33 mouse cellular contexts compared by ENCODE assay signal in genomic region chr9:6277526-6277925, GRCm38 (mm10). TPM values are rescaled to one million over a fixed set of nuclear protein-coding genes. Genes with fewer than 3 reads are reported as not detected.
DNase-seq lines count a peak whose midpoint lies in the region; ATAC-seq and TF ChIP-seq lines count a peak whose summit lies in the region.
"Had no signal": no experiment of that assay in that cellular context is flagged by ENCODE, and none has a peak within 500 bp of the region (broad histone marks: within the 10 kb centered on the region; RNA-seq: fewer than 3 reads in every experiment).

No protein-coding gene starts in this region.

- no peak overlapping the region for H3K4me3 ChIP-seq in kidney, embryonic 15.5 days (replicated peaks)
- no peak overlapping the region for H3K4me3 ChIP-seq in midbrain, embryonic 11.5 days (ENCODE audit: low read depth, low read length)
- H3K4me3 ChIP-seq in midbrain, embryonic 16.5 days (ENCODE audit: low read depth, low read length): no peak overlapping the region
- no peak overlapping the region for H3K4me3 ChIP-seq in embryonic fibroblast, embryonic 13.5 days (ENCODE audit: insufficient read depth, low read length)
- H3K4me3 ChIP-seq: forebrain, embryonic 10.5 days; forebrain, embryonic 13.5 days; gastrocnemius, adult 2 months; hindbrain, embryonic 12.5 days; hindbrain, embryonic 15.5 days had no signal

- no peak overlapping the region for H3K4me2 ChIP-seq in kidney, embryonic 15.5 days
- no peak overlapping the region for H3K4me2 ChIP-seq in midbrain, embryonic 11.5 days
- no peak overlapping the region for H3K4me2 ChIP-seq in midbrain, embryonic 16.5 days (ENCODE audit: low read length)
- H3K4me2 ChIP-seq: forebrain, embryonic 13.5 days; heart, embryonic 11.5 days; hindbrain, embryonic 12.5 days; hindbrain, embryonic 15.5 days had no signal

- no peak for TF ChIP-seq POLR2A in embryonic fibroblast, embryonic 13.5 days (IDR thresholded peaks at IDR 0.05; ENCODE audit: low read depth, low read length)

- H3K9me3 ChIP-seq in kidney, embryonic 15.5 days (replicated peaks): no peaks in the 10 kb centered on the region
- no peaks in the 10 kb centered on the region for H3K9me3 ChIP-seq in midbrain, embryonic 11.5 days (ENCODE audit: control insufficient read depth, low read length)
- H3K9me3 ChIP-seq in midbrain, embryonic 16.5 days (replicated peaks; ENCODE audit: control insufficient read depth, low read length, poor library complexity, severe bottlenecking): no peaks in the 10 kb centered on the region
- H3K9me3 ChIP-seq: forebrain, embryonic 10.5 days; forebrain, embryonic 13.5 days; hindbrain, embryonic 12.5 days; hindbrain, embryonic 15.5 days had no signal

- no peaks in the 10 kb centered on the region for H3K36me3 ChIP-seq in kidney, embryonic 15.5 days
- no peaks in the 10 kb centered on the region for H3K36me3 ChIP-seq in midbrain, embryonic 11.5 days (ENCODE audit: control insufficient read depth, insufficient read depth, low read length)
- H3K36me3 ChIP-seq in midbrain, embryonic 16.5 days (ENCODE audit: control insufficient read depth, insufficient read depth, low read length): no peaks in the 10 kb centered on the region
- H3K36me3 ChIP-seq: forebrain, embryonic 10.5 days; hindbrain, embryonic 12.5 days; hindbrain, embryonic 15.5 days had no signal

- H3K9ac ChIP-seq in kidney, embryonic 15.5 days: no peak overlapping the region
- no peak overlapping the region for H3K9ac ChIP-seq in midbrain, embryonic 11.5 days (ENCODE audit: low read length)
- no peak overlapping the region for H3K9ac ChIP-seq in midbrain, embryonic 16.5 days (ENCODE audit: low read depth, low read length)
- H3K9ac ChIP-seq: forebrain, embryonic 13.5 days; hindbrain, embryonic 12.5 days; hindbrain, embryonic 15.5 days had no signal

- H3K4me1 ChIP-seq in kidney, embryonic 15.5 days: no peaks in the 10 kb centered on the region
- H3K4me1 ChIP-seq in midbrain, embryonic 11.5 days (ENCODE audit: control insufficient read depth, insufficient read depth, low read length): no peaks in the 10 kb centered on the region
- no peaks in the 10 kb centered on the region for H3K4me1 ChIP-seq in midbrain, embryonic 16.5 days (ENCODE audit: control insufficient read depth, insufficient read depth, low read length)
- peaks cover 4% of the 10 kb centered on the region; the same call in 1 of the 2 replicates for H3K4me1 ChIP-seq in embryonic fibroblast, embryonic 13.5 days (ENCODE audit: control insufficient read depth, insufficient read depth, low read length)
- H3K4me1 ChIP-seq: forebrain, embryonic 10.5 days; forebrain, embryonic 13.5 days; hindbrain, embryonic 12.5 days; hindbrain, embryonic 15.5 days had no signal

- no peak for TF ChIP-seq CTCF in embryonic fibroblast, embryonic 13.5 days (IDR thresholded peaks at IDR 0.05; ENCODE audit: borderline replicate concordance, insufficient read depth, low read length)

- H3K27me3 ChIP-seq in kidney, embryonic 15.5 days: no peaks in the 10 kb centered on the region
- no peaks in the 10 kb centered on the region for H3K27me3 ChIP-seq in midbrain, embryonic 11.5 days (ENCODE audit: control insufficient read depth, insufficient read depth, low read length)
- H3K27me3 ChIP-seq in midbrain, embryonic 16.5 days (ENCODE audit: control insufficient read depth, insufficient read depth, low read depth, low read length): no peaks in the 10 kb centered on the region
- H3K27me3 ChIP-seq: forebrain, embryonic 13.5 days; hindbrain, embryonic 12.5 days; hindbrain, embryonic 15.5 days had no signal

- intact Hi-C loops in left cerebral cortex, postnatal 4 days (cut with DNase I): no loop called here

- no peak for DNase-seq in kidney, adult 9 months
- DNase-seq in midbrain, embryonic 11.5 days (ENCODE audit: low spot score, missing footprints): peak; percentile 74
- no peak for DNase-seq in lung, postnatal 25 days (ENCODE audit: low spot score)
- no peak for DNase-seq in left cerebral cortex, postnatal 4 days
- DNase-seq: adrenal gland, adult 2 months; adrenal gland, postnatal 14 days; cerebellum, adult 11 months; cerebellum, adult 2 months; cerebellum, adult 9-11 months; cerebellum, postnatal 25 days; embryo, embryonic 11 days; gastrocnemius, adult 2 months; gastrocnemius, postnatal 14 days; heart, adult 11 months had no signal

- no peak for ATAC-seq in kidney, embryonic 15.5 days (replicated peaks; ENCODE audit: low FRiP score)
- ATAC-seq in midbrain, embryonic 11.5 days (ENCODE audit: low FRiP score): no peak
- no peak for ATAC-seq in midbrain, embryonic 16.5 days
- ATAC-seq: CD4-positive, CD25-positive, alpha-beta regulatory T cell, adult 4 months; forebrain, embryonic 13.5 days; forebrain, embryonic 16.5 days had no signal

- H3K27ac ChIP-seq in kidney, embryonic 15.5 days: peak overlapping the region; percentile 9; the same call in 1 of the 2 replicates
- no peak overlapping the region for H3K27ac ChIP-seq in midbrain, embryonic 11.5 days (ENCODE audit: low read depth, low read length)
- no peak overlapping the region for H3K27ac ChIP-seq in midbrain, embryonic 16.5 days (ENCODE audit: low read length)
- H3K27ac ChIP-seq in embryonic fibroblast, embryonic 13.5 days (ENCODE audit: insufficient read depth, low read length): peak overlapping the region; percentile 62
- H3K27ac ChIP-seq: forebrain, embryonic 10.5 days; forebrain, embryonic 13.5 days; gastrocnemius, adult 2 months; hindbrain, embryonic 12.5 days; hindbrain, embryonic 15.5 days had no signal

RNA-seq across cellular contexts. Expression of gene Ddi1, which starts 7.9 kb away (rescaled TPM):
- 0.12 and 0.19 TPM in 2 replicates for polyA plus RNA-seq in kidney, embryonic 15.5 days (2015; fragmentation: Nextera tagmentation; extraction: Ambion mirVana)
- polyA plus RNA-seq in midbrain, embryonic 11.5 days (2014; fragmentation: Nextera tagmentation; extraction: Ambion mirVana): not detected in 2 replicates
- polyA plus RNA-seq in midbrain, embryonic 16.5 days (2015; fragmentation: Nextera tagmentation; extraction: Ambion mirVana): not detected in 2 replicates
- polyA plus RNA-seq in embryonic fibroblast, embryonic 13.5 days (2011; ENCODE audit: insufficient read length, low read depth, missing spikeins): not detected in 2 replicates
- total RNA-seq in left cerebral cortex, postnatal 4 days (2021): not detected
- total RNA-seq: adrenal gland, adult 2 months; adrenal gland, postnatal 14 days; adrenal gland, postnatal 4 days; gastrocnemius, adult 2 months; gastrocnemius, postnatal 14 days; gastrocnemius, postnatal 4 days; heart, adult 8-10 months; heart, postnatal 25 days; hematopoietic stem cell, adult 5-6 weeks; MEL had no signal
- polyA plus RNA-seq: adrenal gland, adult 2 months; C2C12; CD4-positive, CD25-positive, alpha-beta regulatory T cell, adult 4 months; cerebellum, adult 2 months; cortical plate, adult 2 months; embryonic facial prominence, embryonic 11.5 days; forebrain, embryonic 13.5 days; forebrain, embryonic 16.5 days had no signal

Comparison
In these comparisons a context has a peak if more than half of its experiments do, and no peak if none do; other contexts are left out.
1. H3K27ac ChIP-seq: peak in kidney, embryonic 15.5 days (single experiment) and embryonic fibroblast, embryonic 13.5 days (single experiment); none in midbrain, embryonic 11.5 days (single experiment) and midbrain, embryonic 16.5 days (single experiment).